Mouse (Mus musculus) adrenal gland (tissue): ENCODE data around the gene Jak1.

Source experiments
- intact Hi-C: fragments of 180-260 bp; cut with DNase I; formaldehyde crosslinking; loops from one replicate; pipeline ENCODE4 v1.15.1; 2025

The Jak1 gene

GRCm38 (mm10) chr4:101240163-101240874 is 24.8 kb downstream of the Jak1 start:
- intact Hi-C loops: no loop called here

DNA sequence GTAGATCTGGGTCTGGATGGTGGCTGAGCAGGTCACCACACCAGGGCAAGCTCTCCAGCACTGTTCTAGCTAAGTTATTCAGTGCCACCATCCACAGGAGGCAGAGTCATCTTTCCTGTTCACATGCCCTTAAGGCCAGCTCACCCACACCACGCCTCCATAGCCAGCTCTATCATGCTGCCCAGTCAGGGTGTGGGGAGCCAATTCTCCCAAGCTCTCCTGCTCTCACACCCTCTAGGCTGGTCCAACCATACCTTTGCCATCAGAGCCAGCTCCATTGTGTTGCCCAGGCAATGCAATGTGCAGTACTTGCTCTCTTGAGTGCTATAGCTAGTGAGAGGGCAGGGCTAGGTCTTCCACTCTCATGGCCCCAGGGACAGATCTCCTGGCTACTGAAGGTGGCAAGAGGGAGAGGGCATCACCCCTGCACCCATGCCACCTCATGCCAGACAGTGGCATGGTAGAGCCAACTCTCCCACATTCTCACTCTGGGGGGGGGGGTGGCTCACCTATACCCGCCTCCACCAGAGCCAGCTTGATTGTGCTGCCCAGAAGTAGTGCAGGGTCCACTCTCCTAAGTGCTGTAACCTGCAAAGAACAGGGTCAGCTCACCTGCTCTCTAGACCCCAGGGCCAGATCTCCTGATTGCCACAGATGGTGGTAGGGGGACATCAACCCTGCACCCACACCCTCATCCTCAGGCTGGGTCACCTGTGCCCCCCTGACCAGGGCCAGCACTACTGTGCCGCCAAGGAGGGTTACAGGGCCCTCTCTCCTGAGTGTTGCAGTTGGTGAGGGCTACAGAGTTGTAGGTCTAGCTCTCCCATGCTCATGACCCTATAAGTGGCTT is 25.5 kb downstream of the Jak1 start:
- intact Hi-C loops: no loop called here

- intact Hi-C loops: no loop called here
These were observed 26.5 kb downstream of the Jak1 start for GRCm38 (mm10) chr4:101238589-101238988.

DNA sequence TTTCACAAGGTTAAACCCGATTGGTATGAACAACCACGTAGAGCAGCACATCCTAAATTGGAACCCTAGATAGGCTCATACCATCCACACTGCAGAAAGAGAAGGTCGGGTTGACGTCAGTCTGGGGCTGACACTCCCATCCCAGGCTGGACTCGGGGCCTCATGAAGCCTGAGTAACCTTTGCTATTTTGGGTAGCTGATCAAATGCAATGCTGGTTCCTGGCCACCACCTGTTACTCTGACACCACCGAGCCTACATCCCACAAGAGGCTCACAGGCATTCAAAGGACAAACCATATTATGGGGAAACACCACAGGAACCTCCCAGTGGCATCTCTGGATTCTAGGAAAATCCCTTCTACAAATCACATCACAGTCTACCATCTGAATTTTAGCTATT is 28.3 kb downstream of the Jak1 start:
- intact Hi-C loops: no loop called here

- intact Hi-C loops: no loop called here
These were observed 29.1 kb downstream of the Jak1 start for GRCm38 (mm10) chr4:101235964-101236363.

- intact Hi-C loops: loop anchor here (5.0 kb wide), 1 partner anchor 37 kb away; no protein-coding TSS in a partner anchor
These were observed 30.3 kb downstream of the Jak1 start for GRCm38 (mm10) chr4:101234753-101235152.

DNA sequence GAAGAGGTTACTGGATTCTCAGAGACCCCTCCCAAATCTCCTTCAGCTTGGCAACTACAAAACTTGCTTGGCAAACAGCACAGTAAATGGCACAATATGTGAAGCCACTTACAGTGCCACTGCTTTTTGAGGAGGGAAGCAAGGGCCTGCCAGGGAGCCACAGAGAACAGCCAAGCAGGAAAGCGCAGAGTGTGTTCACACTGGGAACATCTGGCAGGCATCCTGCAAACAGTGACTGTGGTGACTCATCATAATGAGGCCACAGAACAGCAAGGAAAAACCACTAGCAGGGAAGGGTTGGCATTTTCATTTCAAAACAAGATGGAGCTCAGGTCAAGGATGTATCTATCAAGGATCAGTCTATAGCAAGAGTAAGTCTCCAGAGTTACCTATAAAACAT is 30.8 kb downstream of the Jak1 start:
- intact Hi-C loops: loop anchor here (5.0 kb wide), 1 partner anchor 37 kb away; no protein-coding TSS in a partner anchor

- intact Hi-C loops: loop anchor here (5.0 kb wide), 1 partner anchor 33 kb away; no protein-coding TSS in a partner anchor
These were observed 34.5 kb downstream of the Jak1 start for GRCm38 (mm10) chr4:101230621-101231020.

DNA sequence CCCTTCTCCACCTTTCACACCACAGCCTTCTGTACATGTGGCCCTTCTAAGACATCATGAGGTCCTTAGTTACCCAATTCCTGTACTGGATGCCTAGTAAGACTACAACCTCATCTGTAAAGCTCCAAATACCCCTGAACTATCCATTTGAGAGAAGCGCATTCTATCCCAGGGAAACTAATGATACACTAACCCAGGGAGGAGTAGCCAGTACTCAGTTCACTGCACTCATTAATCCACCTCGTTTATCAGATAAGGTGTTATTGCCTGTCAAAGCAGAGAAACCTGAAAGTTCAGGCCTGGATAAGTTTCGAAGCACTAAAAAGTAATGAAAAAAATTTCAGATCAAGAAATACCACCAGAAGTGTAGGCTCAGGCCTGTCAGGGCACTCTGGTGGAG is 37.7 kb downstream of the Jak1 start:
- intact Hi-C loops: loop anchor here (2.0 kb wide), 1 partner anchor 15 kb away; no protein-coding TSS in a partner anchor

GRCm38 (mm10) chr4:101225984-101226383 is 39.1 kb downstream of the Jak1 start:
- intact Hi-C loops: loop anchor here (2.0 kb wide), 1 partner anchor 13 kb away; no protein-coding TSS in a partner anchor

- intact Hi-C loops: no loop called here
These were observed 44.1 kb downstream of the Jak1 start for GRCm38 (mm10) chr4:101220946-101221345.

DNA sequence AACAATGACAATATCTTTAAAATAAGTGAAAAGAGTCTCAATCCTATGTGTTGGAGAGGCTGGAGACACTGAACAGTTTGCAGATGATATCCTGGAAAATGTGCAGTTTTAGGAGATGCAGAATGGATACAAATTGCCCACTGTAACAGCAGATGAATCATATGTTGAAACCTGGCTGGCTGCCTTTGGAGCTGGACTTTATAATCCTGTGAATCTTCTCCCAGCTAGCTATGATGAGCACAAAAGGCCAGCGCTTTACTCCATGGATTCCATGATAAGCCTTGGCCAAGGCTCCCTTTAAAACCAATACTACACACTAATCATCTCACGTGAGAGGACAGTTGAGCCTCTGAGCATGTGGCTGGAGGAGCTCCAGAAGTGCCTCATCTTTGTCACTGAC is 45.2 kb downstream of the Jak1 start:
- intact Hi-C loops: loop anchor here (5.0 kb wide), 1 partner anchor 37 kb away; no protein-coding TSS in a partner anchor

DNA sequence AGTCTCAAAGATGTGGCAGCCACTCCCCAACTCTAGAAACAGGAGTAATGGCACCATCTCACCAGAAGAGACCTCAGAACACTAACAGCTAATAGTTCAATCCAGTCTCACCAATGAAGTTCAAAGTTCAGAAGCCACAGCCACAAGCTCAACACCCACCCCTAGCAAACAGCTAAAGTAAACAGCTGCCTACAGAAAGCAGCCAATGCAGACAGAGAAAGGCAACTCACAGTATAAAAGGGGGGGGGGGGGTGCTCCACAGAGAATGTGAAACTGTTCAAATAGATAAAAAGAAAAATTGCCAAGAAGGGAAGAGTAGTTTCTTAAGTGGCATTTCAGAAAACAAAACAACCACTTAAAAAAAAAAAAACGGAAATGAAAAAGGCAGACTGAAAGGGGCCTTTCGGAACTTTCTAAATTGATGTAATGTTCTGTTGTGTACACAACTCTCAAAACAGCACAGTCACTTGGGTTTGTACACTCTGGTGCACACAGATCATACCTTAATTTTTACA is 48.0 kb downstream of the Jak1 start:
- intact Hi-C loops: loop anchor here (5.0 kb wide), 1 partner anchor 40 kb away; no protein-coding TSS in a partner anchor

- intact Hi-C loops: loop anchor here (5.0 kb wide), 1 partner anchor 41 kb away; no protein-coding TSS in a partner anchor
These were observed 48.8 kb downstream of the Jak1 start for GRCm38 (mm10) chr4:101216286-101216685.

DNA sequence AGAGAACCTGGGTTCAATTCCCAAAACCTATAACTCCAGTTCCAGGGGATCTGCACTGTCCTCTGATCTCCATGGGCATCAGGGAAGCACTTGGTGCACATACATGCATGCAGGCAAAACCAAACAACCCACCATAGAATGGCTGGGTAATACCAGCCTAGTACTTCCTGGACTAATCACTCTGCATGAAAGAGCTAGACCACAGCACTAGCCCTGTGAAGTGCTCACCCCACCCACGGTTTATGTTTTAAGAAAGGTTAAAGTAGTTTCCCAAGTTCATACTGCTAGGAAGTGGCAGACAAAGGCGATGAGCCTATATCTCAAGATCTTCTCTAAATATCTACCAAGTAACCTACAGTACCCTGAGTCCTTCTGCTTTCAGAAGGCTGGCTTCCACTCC is 51.6 kb downstream of the Jak1 start:
- intact Hi-C loops: loop anchor here (2.0 kb wide), 1 partner anchor 13 kb away; no protein-coding TSS in a partner anchor

DNA sequence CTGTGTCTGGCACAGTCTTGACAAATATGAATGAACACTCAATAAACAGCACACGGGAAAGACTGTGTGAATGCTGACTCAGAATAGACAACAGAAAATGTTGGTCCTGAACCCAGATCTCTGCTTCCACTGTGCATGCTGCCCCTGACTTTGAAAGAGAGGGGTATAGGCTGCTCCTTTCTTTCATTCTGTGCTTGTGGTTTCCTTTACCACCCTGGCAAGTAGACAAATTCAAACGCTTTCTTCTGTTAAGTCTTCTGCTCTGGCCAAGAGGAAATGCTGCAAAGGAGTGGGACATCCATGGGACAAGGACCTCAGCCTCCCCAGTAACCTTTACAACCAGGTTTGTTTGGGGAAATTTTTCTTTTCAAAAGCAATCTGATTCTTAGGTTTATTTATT is 57.6 kb downstream of the Jak1 start:
- intact Hi-C loops: no loop called here

- intact Hi-C loops: no loop called here
These were observed 61.6 kb downstream of the Jak1 start for GRCm38 (mm10) chr4:101203518-101203917.

DNA sequence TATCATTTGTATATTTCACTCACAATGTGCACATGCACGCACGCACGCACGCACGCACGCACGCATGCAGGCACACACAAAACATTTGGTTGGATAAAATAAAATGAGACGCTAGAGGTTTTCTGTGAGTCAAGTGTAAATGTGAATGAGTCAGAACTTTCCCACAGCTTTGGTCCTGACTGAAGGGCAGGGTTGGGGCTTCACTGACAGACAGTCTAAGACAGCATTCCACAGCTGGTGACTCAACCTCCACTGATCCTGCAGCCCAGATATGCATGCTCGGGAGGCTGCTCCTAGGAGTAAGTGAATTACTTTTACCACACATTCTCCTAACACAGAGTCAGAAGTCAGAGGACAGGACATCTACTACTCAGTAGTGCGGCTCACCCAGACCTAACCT is 62.5 kb downstream of the Jak1 start:
- intact Hi-C loops: no loop called here

DNA sequence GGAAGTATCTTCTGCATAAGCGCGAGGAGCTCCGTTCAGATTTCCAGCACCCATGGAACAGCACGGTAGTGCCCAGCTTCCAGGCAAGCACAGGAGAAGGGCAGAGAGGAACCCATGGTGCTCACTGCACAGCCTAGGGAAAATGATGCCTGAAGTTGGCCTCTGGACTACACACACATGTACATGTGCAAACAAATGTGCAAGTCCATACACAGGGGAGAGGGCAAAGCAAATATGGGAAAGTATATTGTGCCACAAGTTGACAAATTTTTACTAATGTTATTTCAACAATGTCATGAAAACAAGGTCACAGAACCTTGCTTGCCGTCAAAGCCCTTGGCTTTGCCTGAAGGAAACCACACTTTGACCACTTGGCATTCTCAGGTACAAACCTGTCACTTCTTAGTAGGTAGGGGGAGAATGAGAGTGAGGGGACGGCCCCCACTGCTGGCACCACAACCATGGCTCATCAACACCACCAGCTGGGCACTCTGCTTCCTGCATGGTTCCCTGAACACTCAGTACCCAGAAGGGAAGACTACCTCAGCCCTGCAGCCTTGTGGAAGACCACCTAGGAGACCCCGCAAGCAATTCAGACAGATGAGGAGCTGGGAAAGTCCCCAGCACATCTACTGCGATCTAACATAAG is 65.5 kb downstream of the Jak1 start:
- intact Hi-C loops: loop anchor here (5.0 kb wide), 1 partner anchor 33 kb away; no protein-coding TSS in a partner anchor

GRCm38 (mm10) chr4:101198333-101198732 is 66.7 kb downstream of the Jak1 start:
- intact Hi-C loops: loop anchor here (5.0 kb wide), 1 partner anchor 34 kb away; no protein-coding TSS in a partner anchor
